Mouse (Mus musculus) embryonic fibroblast, embryonic 13.5 days (primary cell): ENCODE data around the gene Col8a1.

Source experiments
- CTCF ChIP-seq: IDR thresholded peaks from 2 replicates; pipeline ENCODE4 v1.5.1; 2011; ENCODE audit warnings: mild to moderate bottlenecking, control low read depth, low read length, moderate library complexity, borderline replicate concordance; ENCODE audit not compliant: insufficient read depth
- POLR2A ChIP-seq: IDR thresholded peaks from 2 replicates; pipeline ENCODE4 v1.6.1; 2011; ENCODE audit warnings: low read depth, mild to moderate bottlenecking, control low read depth, low read length, moderate library complexity

DNA sequence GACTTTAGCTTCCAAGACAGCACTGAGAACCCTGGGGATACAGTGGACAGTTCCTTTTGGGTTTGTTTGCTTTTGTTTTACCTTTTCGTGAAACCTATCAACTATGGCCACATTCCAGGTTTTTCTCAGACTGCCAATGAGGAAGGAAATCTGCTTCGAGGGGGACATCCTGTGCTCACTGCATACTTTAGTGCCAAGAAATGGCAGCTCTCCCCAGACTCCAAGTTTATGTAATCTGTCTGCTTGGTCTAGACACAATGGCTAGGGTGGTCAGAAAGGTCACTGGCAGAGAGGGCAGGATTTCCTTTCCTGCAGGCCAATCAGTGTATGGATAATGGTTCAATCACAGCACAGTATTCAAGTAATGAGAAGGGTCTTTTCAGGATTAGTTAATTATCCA lies 172.5 kb downstream of the Col8a1 start:
- TF ChIP-seq CTCF = no peak
- no peak for TF ChIP-seq POLR2A
